Mouse (Mus musculus): ENCODE results near the gene Mmp9. TPM values are rescaled to one million over a fixed set of nuclear protein-coding genes. Genes with fewer than 3 reads are reported as not detected.

The Mmp9 gene
- total RNA-seq, 2 experiments from 2014 or later = 1.4 to 2.2 TPM

- no peak for DNase-seq (ENCODE audit: low spot score in 2 of 2)
- no peak for TF ChIP-seq CTCF (conservative IDR thresholded peaks at IDR 0.05)
- H3K4me3 ChIP-seq = no peak overlapping the region
- H3K27ac ChIP-seq = no peak overlapping the region
Observed at GRCm38 (mm10) chr2:164966381-164966780, 25.8 kb downstream of the Mmp9 start.

GRCm38 (mm10) chr2:164967193-164967592, 26.6 kb downstream of the Mmp9 start:
- peak; percentile 58 for TF ChIP-seq CTCF (conservative IDR thresholded peaks at IDR 0.05)
- DNase-seq (ENCODE audit: low spot score in 2 of 2) = no peak
- peak overlapping the region; percentile 95 for H3K27ac ChIP-seq
- H3K4me3 ChIP-seq = peak overlapping the region; percentile 70

GRCm38 (mm10) chr2:164967761-164968440, 27.3 kb downstream of the Mmp9 start:
- TF ChIP-seq CTCF (conservative IDR thresholded peaks at IDR 0.05) = 0 out of 2 replicates have a peak, but pooled peaks have one; percentile 2
- H3K4me3 ChIP-seq = peak overlapping the region; percentile 70
- peak; percentile 76 to 77 for DNase-seq (ENCODE audit: low spot score in 2 of 2)
- H3K27ac ChIP-seq = peak overlapping the region; percentile 95

- Histone ChIP-seq H3K4me3 (peak overlapping the region; percentile 70), H3K27ac (peak overlapping the region; percentile 95)
- no peak for TF ChIP-seq CTCF (conservative IDR thresholded peaks at IDR 0.05)
- DNase-seq (ENCODE audit: low spot score in 2 of 2) = peak; percentile 48 to 57
Observed at GRCm38 (mm10) chr2:164968451-164968851, 27.9 kb downstream of the Mmp9 start.

- Histone ChIP-seq H3K27ac (peak overlapping the region; percentile 95), H3K4me3 (peak overlapping the region; percentile 70)
- DNase-seq (ENCODE audit: low spot score in 2 of 2) = peak; percentile 46 to 65
- TF ChIP-seq CTCF (conservative IDR thresholded peaks at IDR 0.05) = peak; percentile 60
Observed at GRCm38 (mm10) chr2:164969348-164969781, 28.8 kb downstream of the Mmp9 start.

- H3K27ac ChIP-seq = peak overlapping the region; percentile 95
Observed at GRCm38 (mm10) chr2:164970631-164971196, 30.1 kb downstream of the Mmp9 start.

GRCm38 (mm10) chr2:164972646-164973045, 32.1 kb downstream of the Mmp9 start:
- TF ChIP-seq CTCF (conservative IDR thresholded peaks at IDR 0.05) = no peak
- Histone ChIP-seq H3K4me3 (no peak overlapping the region), H3K27ac (no peak overlapping the region)
- no peak for DNase-seq (ENCODE audit: low spot score in 2 of 2)

More at GRCm38 (mm10) chr2:164970631-164971196, 30.1 kb downstream of the Mmp9 start:
- TF ChIP-seq CTCF (conservative IDR thresholded peaks at IDR 0.05) = no peak
- peak overlapping the region; percentile 70 for H3K4me3 ChIP-seq
- DNase-seq (ENCODE audit: low spot score in 2 of 2) = peak; percentile 56 to 67

GRCm38 (mm10) chr2:164975611-164976010, 35.0 kb downstream of the Mmp9 start:
- H3K27ac ChIP-seq = peak overlapping the region; percentile 41; the same call in 1 of the 2 replicates
- no peak for TF ChIP-seq CTCF (conservative IDR thresholded peaks at IDR 0.05)
- no peak for DNase-seq (ENCODE audit: low spot score in 2 of 2)
- no peak overlapping the region for H3K4me3 ChIP-seq

GRCm38 (mm10) chr2:164979749-164980148, 39.2 kb downstream of the Mmp9 start:
- H3K4me3 ChIP-seq = no peak overlapping the region

GRCm38 (mm10) chr2:164985962-164986361, 45.4 kb downstream of the Mmp9 start:
- no peak overlapping the region for H3K4me3 ChIP-seq
- no peak for DNase-seq (ENCODE audit: low spot score in 2 of 2)
- H3K27ac ChIP-seq = no peak overlapping the region
- TF ChIP-seq CTCF (conservative IDR thresholded peaks at IDR 0.05) = no peak

More at GRCm38 (mm10) chr2:164979749-164980148, 39.2 kb downstream of the Mmp9 start:
- no peak for DNase-seq (ENCODE audit: low spot score in 2 of 2)
- TF ChIP-seq CTCF (conservative IDR thresholded peaks at IDR 0.05) = no peak
- no peak overlapping the region; the same call in 1 of the 2 replicates for H3K27ac ChIP-seq

- TF ChIP-seq CTCF (conservative IDR thresholded peaks at IDR 0.05) = no peak
Observed at GRCm38 (mm10) chr2:164986371-164987027, 45.9 kb downstream of the Mmp9 start.

GRCm38 (mm10) chr2:164988777-164989176, 48.2 kb downstream of the Mmp9 start:
- Histone ChIP-seq H3K27ac (no peak overlapping the region), H3K4me3 (no peak overlapping the region)
- no peak for TF ChIP-seq CTCF (conservative IDR thresholded peaks at IDR 0.05)
- DNase-seq (ENCODE audit: low spot score in 2 of 2) = no peak

More at GRCm38 (mm10) chr2:164986371-164987027, 45.9 kb downstream of the Mmp9 start:
- H3K4me3 ChIP-seq = no peak overlapping the region
- no peak overlapping the region for H3K27ac ChIP-seq
- no peak for DNase-seq (ENCODE audit: low spot score in 2 of 2)

GRCm38 (mm10) chr2:164991111-164991510, 50.5 kb downstream of the Mmp9 start:
- DNase-seq (ENCODE audit: low spot score in 2 of 2) = no peak
- H3K4me3 ChIP-seq = no peak overlapping the region
- no peak overlapping the region for H3K27ac ChIP-seq
- TF ChIP-seq CTCF (conservative IDR thresholded peaks at IDR 0.05) = no peak

Data from layer of hippocampus, adult 2 months (tissue).